Mouse (Mus musculus) urinary bladder, postnatal 10 days (tissue): Measurements from ENCODE around the gene 2900026A02Rik.

ENCODE experiments used
- DNase-seq: peaks from one replicate; pipeline ENCODE4 v3.0.0; 2022; ENCODE audit warnings: low spot score

The 2900026A02Rik gene

DNA sequence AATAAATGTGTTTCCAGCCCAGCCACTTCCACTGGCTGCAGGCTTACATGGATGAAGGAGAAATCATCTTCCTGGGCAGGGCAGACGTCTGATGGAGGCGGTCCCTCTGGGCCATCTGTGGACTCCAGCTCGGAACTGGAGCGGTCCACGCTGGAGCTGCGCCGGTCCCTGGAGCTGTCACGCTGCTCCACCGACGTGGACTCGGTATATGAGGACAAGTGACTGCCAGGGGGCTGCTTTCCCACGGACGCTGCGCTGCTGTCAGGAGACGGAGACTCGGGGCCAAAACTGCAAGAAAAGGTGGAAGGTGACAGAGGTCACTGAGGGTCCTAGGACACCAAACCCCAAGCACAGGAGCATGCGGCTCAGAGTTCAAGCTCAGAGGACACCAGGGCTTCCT lies 123.5 kb downstream of the 2900026A02Rik start:
- DNase-seq: no peak

DNA sequence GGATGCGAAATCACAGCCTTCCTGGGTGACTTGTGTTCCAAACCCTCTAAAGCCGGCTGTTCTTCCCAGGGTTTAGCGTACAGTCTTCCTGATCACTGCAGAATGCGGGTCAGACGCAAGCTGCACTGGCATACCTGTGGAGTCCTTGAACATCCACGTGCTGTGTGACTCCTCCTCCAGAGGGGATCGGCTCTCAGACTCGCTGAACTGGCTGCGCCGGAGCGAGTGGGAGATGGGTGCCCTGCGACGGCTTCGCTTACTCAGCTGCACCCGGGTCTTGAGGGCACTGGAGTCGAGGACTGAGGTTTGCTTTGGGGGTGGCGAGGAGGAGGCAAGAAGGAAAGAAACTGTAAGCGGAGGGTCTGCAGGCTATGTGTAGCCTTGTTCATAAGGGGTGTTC lies 125.6 kb downstream of the 2900026A02Rik start:
- DNase-seq: no peak

DNA sequence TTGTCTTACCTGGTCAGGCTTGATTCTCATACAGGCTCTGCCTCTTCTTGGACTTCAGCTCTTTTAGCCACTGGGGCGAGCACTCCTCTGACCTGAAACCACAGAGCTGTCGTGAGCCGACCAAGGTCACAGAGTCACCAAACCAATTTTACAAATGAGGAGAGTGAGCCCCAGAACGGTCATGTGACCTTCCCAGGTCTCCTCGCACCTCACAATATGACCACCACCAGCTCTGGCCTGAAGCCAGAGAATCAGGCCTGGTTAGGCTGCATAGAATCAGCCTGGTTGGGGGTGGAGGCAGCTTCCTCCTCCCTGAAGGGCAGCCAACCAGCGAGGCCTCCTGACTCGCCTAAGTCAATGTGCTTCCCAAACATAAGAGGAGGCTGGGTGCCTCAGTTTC lies 128.6 kb downstream of the 2900026A02Rik start:
- no peak for DNase-seq

- DNase-seq: no peak
These were observed 129.9 kb downstream of the 2900026A02Rik start for GRCm38 (mm10) chr5:113091162-113091561.

- no peak for DNase-seq
These were observed 130.3 kb downstream of the 2900026A02Rik start for GRCm38 (mm10) chr5:113090750-113091149.

- DNase-seq: no peak
These were observed 130.9 kb downstream of the 2900026A02Rik start for GRCm38 (mm10) chr5:113090077-113090690.

DNA sequence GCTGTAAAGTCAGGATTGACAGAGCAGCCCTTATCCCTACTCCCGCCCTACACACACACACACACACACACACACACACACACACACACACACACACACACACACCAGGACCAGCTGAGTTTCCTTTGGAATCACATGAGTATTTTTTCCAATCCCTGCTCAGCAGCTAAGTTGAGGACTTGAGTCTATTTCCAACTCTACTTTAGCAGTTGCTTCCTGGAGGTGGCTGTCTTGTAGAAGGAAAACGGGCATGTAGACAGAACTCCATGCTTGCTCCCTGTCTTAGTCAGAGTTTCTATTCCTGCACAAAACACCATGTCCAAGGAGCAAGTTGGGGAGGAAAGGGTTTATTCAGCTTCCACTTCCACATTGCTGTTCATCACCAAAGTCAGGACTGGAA lies 133.6 kb downstream of the 2900026A02Rik start:
- no peak for DNase-seq

DNA sequence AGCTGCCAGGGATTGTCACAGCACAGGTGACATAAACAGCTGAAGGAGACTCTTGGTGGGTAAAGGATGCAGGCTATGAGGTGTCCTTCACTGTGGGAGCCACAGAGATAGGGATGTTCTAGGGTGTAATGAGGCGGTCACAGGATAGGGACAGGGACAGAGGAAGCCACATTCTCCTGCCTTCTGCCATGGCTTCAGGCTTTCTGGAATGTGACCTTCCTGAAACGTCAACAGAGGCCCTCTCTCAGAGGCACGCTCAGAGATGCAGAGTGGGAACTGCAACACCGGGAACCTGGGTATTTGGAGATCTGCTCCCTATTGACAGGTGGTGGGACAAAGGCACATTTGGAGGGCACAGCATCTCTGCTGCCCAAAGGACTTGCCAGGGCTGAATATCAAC lies 134.0 kb downstream of the 2900026A02Rik start:
- no peak for DNase-seq

DNA sequence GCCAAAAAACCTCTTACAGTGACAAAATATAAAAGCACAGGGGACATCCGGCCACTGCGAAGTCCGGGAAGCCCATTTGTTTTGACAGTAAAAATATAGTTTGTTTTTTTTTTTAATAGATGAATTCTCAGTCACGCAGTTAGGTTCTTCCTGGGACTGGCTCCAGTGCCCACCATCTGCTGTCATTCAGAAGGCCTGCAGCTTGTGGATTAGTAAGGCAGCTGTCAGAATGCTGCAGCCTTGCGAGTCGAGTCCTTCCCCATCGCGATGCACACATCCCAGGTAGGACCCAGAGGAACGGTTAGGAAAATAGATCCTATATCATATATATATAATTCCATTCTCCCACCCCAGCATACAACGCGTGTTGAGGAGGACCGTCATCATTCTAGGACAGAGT lies 134.6 kb downstream of the 2900026A02Rik start:
- no peak for DNase-seq

- no peak for DNase-seq
These were observed 135.1 kb downstream of the 2900026A02Rik start for GRCm38 (mm10) chr5:113085931-113086330.

- DNase-seq: no peak
These were observed 136.7 kb downstream of the 2900026A02Rik start for GRCm38 (mm10) chr5:113084309-113084708.

GRCm38 (mm10) chr5:113082356-113083168 lies 138.5 kb downstream of the 2900026A02Rik start:
- DNase-seq: no peak

- no peak for DNase-seq
These were observed 139.6 kb downstream of the 2900026A02Rik start, which contains the start of gene Crybb3 for GRCm38 (mm10) chr5:113081439-113081838. TSS of gene Crybb3 (minus strand) at chr5:113081584.

DNA sequence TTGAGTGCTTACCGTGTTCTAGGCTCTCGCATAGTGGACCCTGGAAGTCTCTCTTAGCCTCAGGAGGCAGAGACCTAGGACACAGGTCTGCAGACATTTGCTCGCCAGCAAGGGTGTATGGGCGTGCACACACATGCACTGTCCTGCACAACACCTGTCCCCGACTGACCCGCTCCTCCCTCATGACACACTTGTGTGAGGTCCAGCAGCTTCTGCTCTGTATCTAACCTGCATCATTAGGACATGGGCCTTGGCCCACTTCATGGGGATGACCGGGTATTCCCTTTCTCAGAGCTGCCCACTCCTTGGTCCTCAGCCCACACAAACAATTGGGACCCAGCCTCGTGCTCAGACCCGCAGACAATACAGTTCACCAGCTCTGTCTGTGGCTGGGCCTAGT lies 140.0 kb downstream of the 2900026A02Rik start:
- no peak for DNase-seq

GRCm38 (mm10) chr5:113079783-113080182 lies 141.3 kb downstream of the 2900026A02Rik start:
- DNase-seq: no peak

DNA sequence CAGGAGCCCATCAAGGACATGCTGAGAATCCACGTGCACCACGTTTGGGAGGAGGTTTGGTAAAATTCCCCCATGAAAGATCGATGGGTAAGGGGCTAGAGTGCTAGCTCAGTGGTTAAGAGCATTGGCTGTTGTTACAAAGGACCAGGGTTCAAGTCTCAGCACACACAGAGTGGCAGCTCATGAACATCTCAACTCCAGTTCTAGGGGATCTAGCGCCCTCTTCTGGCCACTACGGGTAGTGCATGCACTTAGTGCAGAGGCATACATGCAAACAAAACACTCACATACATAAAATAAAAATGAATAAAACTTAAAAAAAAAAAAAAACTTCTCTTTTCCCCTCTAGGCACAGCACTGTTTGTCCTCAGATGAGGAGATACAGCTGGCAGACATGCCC lies 142.3 kb downstream of the 2900026A02Rik start:
- no peak for DNase-seq

DNA sequence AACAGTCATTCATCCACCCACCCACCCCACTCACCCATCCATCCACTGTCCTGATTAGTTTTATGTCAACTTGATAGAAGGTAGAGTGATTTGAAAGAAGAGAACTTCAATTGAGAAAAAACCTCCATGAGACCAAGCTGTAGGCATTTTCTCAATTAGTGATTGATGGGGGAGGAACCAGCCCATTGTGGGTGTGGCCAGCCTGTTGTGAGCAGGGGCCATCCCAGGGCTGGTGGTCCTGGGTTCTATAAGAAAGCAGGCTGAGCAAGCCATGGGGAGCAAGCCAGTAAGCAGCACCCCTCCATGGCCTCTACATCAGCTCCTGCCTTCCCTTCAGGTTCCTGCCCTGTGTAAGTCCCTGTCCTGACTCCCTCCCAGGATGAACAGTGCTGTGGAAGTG lies 151.0 kb downstream of the 2900026A02Rik start, which contains the start of gene Crybb2:
Crybb2 (minus strand) TSS at position 101 of the 400 bp plus-strand sequence.
- no peak for DNase-seq

DNA sequence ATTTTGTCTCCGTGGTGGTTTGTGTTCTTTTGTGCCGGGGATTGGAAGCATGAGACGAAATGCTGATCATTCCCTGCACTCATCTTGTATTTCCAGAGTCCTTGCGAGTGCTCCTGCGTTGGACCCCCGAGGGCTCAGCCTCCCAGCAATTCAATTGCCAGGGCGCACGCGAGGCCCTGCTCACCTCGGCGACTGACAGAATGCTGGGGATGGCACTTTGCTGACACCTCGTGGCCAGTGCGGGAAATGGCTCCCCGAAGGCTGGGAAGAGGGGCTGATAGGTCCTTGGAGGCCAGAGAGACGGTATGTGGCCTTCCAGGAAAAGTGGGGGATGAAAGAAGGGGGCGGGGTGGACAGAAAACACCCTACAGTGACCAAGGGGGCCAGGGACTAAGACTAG lies 166.7 kb downstream of the 2900026A02Rik start:
- DNase-seq: peak; percentile 39

DNA sequence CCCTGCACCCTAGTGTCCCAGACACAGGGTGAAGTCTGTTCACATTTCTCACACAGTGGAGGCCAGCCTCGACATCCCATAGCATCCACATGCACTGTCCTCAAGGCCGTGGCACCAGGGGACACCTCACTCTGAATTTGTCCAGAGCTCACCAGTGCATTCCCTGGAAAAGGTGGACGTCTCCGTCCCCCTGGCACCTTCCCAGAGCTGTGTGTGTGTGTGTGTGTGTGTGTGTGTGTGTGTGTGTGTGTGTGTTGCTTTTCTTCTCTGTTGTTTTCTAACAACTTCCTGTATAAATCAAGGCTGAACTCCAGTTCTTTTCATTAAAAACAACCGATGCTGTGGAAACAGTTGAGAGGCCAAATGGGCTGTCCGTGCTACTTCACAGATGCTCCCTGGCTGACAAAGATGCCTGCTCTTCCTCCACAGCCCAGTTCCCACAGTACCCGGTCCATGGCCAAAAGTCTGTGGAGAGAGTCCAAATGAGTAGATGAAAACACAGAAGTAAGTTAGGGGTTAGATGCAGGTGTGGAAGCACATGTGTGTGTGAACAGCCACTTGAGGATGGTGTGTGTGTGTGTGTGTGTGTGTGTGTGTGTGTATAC lies 170.4 kb downstream of the 2900026A02Rik start:
- DNase-seq: no peak

- DNase-seq: no peak
These were observed 171.2 kb downstream of the 2900026A02Rik start for GRCm38 (mm10) chr5:113049876-113050275.

DNA sequence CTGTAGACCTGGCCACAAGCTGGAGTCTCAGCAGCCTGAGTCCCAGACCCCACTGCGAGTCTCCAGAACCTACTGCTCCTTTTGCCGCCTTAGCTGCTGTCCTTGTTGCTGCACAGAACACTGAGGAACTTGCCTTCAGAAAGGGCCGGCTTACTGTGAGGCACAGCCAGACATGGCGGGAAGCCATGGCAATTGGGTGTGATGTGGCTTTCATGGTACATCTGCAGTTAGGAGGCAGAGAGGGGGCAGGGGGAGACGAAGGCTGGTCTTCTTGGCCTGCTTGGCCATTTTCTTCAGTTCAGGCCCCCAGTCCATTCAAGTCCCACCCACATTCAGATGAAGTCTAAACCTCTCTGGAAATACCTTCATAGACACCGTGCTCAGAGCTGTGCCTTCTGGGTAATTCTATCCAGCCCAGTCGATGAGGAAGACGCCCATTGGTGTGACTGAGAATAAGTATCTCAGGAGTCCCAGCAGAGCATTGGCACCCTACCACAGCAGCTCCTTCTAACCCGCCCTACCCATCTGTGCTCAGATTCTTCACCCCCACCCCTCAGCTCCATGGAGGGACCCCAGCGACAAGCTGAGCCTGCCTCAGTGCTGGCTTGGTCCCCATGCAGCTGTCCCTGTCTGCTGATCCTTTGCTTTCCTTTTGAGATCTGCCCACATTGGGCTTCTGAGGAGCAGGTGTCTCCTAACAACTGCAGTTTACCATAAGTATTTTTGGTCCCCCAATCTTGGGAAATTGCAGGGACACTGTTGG lies 175.3 kb downstream of the 2900026A02Rik start:
- no peak for DNase-seq

- DNase-seq: no peak
These were observed 177.5 kb downstream of the 2900026A02Rik start for GRCm38 (mm10) chr5:113043531-113043930.
